Mouse (Mus musculus) stomach, postnatal 0 days (tissue): ENCODE results near the gene Nfia.

Experiments used
- CTCF ChIP-seq: IDR thresholded peaks from 2 replicates; pipeline ENCODE4 v1.5.1; 2016; ENCODE audit warnings: antibody characterized with exemption, low read depth, mild to moderate bottlenecking, moderate library complexity
- EP300 ChIP-seq: optimal IDR thresholded peaks from 2 replicates; pipeline ENCODE3; 2016; ENCODE audit warnings: antibody characterized with exemption

DNA sequence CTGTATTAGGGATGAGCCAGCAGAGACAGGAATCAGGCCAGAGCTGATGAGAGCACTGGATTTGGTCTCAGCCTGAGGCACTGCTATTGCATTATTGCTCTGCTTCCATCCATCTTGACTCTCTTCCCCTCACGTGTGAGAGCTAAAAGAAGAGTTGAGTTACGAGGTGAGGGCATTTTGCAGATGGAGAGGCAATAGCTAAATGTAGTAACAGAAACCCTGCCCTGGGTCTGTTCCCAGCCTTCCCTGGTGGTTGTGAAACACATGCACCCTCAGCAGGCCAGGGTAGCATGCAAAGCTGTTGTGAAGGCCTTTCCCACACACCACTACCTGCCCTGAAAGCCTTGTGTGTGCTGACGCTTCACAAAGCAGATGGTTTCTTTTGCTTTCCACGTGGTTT, 86.9 kb downstream of the Nfia start:
- TF ChIP-seq CTCF (no peak), EP300 (no peak)
